Mouse (Mus musculus) retina, adult 2 months (tissue): ENCODE data around the gene Ncbp1.
A peak's percentile ranks its signal among the peaks of the same experiment; 100 is the strongest.

Experiments used
- DNase-seq: peaks from one replicate; pipeline ENCODE4 v3.0.0-alpha.2; 2012; ENCODE audit warnings: low read depth, low spot score

Gene Ncbp1

DNA sequence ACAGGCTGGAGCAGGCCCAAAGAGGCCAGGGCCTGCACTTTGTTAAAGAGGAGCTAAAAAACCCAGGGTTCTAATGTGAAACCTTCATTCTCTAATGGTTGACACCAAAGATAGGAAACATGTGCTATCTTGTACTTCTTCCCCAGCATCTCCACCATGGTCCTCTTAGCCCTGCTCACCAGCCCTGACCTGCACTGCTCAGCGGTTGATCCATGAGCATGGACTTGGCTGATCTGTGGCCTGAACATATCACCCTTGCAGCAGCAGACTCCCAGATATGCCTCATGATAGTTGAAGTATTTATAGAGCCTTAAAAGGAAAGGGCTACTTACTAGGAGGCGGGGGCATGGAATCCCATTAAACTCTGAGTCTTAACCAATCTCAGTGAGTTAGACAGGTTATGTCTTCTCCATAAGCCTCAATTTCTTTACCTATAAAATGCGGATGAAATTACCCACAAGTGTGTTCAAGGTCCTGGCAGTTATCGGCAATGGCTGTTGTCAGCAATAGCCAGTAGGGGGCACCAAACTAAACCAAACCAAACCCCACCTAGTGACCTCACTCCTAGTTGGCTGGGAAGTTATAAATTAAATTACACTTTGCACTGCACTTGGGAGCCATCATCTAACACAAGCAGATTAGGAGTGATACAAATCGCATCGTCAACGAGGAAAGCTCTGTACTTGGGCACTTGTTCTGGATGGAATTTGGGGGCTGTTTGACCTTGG is 63.6 kb downstream of the Ncbp1 start:
- DNase-seq: peak; percentile 53

DNA sequence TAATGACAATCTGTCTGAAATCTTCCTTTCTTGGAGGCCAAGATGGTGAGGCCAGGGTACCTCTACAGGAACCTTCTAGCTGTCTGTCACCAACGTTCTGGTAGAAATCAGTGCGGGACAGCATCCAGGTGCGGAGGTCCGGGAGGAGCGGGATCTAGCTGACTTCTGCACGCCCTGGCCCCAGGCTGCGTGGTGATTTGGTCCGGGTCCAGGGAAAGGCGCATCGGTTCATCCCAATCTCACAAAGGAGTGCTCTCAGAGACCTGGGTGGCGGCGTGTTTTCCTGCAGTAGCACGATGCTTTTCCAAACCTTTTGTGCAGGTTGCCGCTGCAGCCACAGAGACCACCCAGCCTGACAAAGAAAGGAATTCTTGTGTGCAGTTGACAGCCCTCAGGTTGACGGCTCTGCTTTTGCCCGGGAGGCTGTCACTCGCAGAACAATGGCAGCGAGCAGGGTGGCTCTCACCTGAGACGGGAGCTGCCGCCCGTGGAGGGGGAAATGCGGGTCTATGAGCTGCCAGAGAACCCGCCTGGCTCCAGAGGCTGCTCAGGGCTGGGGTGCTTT is 64.2 kb downstream of the Ncbp1 start:
- DNase-seq: no peak

DNA sequence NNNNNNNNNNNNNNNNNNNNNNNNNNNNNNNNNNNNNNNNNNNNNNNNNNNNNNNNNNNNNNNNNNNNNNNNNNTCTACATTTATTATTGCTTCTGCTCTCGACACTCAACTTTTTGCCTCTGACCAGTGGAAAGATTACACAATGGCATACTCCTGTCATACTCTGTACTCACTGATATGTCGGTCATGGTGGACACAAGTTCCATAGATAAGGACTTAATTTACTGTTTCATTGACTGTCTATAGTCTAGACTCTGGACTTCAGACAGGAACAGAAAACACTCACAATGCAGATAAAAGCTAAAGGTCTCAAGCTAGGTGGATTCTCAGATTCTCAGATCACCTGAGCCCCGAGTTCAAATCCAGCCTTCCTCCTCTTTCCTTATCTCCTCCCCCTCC is 82.7 kb downstream of the Ncbp1 start:
- DNase-seq: no peak
